Mouse (Mus musculus) heart, adult 18-20 months (tissue): ENCODE results near the gene Prn. TPM values are rescaled to one million over a fixed set of nuclear protein-coding genes. Genes with fewer than 3 reads are reported as not detected.

Experiments
- DNase-seq, 2 experiments: peaks; one replicate each; pipeline ENCODE4 v3.0.0; 2021 to 2022; ENCODE audit warnings: mixed read lengths in 1 of 2
- total RNA-seq, 2 experiments: library from RNA; stranded (reverse); gene quantifications; 2 replicates each; pipeline ENCODE4 v1.2.3; 2021

The Prn gene
- total RNA-seq, 2 experiments from 2014 or later = 0.42 to 0.64 TPM

DNA sequence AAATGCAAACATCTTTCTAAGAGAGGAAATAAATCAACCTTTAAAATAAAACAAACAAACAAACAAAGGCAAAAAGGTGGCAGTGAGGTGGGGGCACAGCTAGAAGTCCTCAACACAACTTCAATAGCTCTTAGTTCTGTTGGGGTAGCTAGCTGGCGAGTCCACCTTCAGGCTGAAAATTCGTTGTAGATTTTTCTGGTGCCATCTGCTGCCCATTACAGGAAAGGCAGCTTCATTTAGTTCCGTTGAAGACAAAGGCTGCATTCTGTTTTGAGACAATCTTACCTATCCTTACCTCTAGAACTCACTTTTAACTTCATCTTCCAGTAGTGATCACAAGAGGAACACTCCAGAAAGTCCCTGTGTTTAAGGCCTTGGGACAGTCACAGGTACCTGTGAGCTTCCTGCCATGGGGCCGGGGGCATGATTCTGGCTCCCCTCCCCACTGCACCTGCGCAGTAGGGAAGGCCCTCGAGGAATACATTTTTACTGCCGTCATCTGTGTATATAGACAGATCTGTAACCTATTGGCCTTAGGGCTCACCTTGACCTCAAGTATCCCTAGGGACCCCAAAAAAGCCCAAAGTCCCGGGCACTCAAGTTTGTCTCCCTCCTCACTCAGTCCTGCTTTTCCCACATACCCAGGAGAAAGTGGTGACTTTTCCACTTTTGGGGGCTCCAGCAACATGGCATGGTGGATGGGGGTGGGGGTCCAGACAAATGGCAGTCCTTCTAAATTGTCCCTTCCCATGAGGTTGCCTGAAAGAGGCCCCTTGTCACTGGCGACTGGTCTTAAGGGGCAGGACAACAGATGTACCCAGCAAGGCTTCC lies 40.2 kb downstream of the Prn start:
- DNase-seq = peak; percentile 32 to 79

GRCm38 (mm10) chr2:131950598-131951095 lies 40.9 kb downstream of the Prn start, which contains the start of gene Prnd:
TSS of gene Prnd (plus strand) at chr2:131950861.
- peak; percentile 6 to 23 for DNase-seq

DNA sequence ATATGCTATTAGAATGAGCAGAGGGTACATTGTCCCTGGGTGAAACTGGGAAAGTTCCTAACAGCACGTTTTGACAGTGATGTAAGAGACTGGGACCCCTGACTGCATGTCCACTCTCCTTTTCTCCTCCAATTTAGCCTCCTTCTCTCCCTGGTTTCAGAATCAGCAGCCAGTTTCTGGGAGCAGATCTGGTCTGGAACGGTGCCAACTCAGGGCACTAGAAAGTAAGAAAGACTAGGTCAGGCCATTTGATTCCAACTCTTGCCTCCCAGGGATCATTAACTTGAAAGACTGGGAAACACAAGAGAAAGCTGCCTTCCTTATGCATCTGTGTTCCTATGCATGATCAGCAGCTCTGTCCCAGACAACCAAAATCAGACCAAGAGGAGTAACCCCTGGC lies 42.7 kb downstream of the Prn start:
- DNase-seq = peak in 1 of 2 experiments; percentile 10

DNA sequence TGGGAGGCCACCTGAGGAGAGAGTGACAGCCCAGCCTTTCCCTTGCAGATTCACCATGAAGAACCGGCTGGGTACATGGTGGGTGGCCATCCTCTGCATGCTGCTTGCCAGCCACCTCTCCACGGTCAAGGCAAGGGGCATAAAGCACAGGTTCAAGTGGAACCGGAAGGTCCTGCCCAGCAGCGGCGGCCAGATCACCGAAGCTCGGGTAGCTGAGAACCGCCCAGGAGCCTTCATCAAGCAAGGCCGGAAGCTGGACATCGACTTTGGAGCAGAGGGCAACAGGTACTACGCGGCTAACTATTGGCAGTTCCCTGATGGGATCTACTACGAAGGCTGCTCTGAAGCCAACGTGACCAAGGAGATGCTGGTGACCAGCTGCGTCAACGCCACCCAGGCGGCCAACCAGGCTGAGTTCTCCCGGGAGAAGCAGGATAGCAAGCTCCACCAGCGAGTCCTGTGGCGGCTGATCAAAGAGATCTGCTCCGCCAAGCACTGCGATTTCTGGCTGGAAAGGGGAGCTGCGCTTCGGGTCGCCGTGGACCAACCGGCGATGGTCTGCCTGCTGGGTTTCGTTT lies 43.3 kb downstream of the Prn start:
- peak; percentile 14 to 20 for DNase-seq

- DNase-seq = peak in 1 of 2 experiments; percentile 4
Observed at GRCm38 (mm10) chr2:131953711-131954110, 44.0 kb downstream of the Prn start.

DNA sequence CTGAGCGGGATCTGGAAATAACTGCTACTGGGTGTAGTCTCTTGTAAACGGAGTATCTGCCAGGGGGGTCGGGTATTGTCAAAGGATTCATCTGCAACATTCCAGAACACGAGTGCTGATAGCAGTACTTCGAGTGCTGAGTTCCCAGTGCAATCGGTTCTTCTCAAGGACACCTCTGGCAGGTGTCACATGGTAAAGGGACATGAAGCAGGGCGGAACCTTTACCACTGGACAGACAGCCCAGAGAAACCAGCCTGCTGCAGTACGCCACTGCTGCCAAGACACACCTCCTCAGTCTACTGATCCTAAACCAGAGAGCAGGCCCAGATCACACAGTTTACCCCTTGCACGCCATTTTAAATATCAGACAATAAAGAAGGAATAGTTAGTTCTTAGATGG lies 45.1 kb downstream of the Prn start:
- peak; percentile 62 to 76 for DNase-seq

- DNase-seq = peak; percentile 54 to 58
Observed at GRCm38 (mm10) chr2:131955264-131955663, 45.5 kb downstream of the Prn start.

GRCm38 (mm10) chr2:131956336-131957256 lies 46.8 kb downstream of the Prn start:
- DNase-seq = peak in 1 of 2 experiments; percentile 1

DNA sequence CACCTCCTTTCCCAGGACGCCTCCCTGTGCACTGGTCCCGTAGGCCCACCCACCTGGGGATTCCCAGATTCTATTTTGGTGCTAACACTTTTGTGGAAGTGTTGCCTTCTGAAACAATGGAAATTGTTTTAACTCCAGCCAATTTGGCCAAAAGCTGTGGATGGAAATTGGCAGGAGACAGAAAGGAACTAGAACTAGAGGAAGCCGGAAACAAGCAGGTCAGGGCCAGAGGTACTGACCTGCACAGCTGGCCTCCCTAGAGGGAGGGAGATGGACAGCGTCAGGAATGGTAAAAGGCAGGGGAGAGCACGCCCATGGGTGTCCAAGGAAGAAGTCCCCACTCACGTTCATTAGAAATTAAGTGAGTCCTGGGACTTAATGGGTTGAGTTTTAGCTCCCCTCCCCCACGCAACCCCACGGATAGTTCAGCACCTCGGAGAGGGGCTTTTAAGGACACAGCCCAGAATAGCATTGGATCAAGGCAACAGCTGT lies 48.0 kb downstream of the Prn start:
- peak in 1 of 2 experiments; percentile 77 for DNase-seq

DNA sequence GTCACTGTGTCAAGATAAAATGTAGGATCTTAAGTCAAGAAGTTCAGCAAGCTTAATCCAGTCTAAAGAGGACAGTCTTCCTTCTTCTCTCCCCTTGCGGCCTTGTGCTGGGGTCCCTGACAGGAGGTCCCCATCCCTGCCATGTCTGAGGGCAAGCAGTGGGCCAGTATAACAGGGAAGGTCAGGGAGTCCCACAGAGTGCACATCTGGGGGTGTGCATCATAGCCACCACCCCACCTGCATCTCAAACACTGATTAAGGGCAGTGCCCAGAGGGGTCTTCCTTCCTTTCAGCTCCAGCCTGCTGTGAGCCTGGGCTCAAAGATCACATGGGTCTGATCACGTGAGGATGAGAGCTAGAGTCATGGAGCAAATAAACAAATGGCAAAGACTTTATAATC lies 51.9 kb downstream of the Prn start:
- no peak for DNase-seq

DNA sequence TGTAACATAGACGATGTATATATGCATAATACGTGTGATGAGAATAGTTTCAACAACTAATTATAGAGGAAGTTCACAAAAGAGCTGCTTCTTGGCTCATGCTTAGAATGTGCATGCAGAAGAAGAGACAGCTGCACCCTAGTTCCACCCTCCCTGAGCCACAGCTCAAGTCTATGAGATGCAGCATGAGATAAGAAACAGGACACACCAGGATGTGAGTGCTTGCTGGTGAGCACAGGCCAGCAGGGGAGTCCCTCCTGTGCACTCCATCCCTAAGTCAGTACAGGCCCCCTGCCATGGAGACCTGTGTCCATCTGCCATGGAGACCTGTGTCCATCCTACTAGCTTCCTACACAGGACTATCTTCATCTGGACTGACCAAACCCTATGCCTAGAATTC lies 60.8 kb downstream of the Prn start:
- no peak for DNase-seq

DNA sequence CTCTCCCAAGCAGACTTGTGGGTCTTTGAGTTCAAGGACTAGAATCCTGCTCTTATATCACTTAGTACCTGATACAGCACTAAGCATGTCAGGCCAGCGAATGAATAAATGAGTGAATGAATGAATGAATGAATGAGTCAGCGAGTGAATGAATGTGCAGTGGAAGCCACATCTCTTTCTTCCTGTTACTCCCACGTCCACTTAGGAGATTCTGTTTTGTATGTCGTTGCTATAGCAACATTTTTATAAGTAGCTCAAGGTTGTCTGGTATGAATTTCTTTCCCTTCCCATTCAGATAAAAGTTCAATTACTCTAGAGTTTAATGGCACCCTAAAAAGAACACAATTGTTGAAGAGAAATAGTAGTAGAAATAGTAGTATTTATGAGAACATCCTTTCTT lies 61.3 kb downstream of the Prn start:
- no peak for DNase-seq

DNA sequence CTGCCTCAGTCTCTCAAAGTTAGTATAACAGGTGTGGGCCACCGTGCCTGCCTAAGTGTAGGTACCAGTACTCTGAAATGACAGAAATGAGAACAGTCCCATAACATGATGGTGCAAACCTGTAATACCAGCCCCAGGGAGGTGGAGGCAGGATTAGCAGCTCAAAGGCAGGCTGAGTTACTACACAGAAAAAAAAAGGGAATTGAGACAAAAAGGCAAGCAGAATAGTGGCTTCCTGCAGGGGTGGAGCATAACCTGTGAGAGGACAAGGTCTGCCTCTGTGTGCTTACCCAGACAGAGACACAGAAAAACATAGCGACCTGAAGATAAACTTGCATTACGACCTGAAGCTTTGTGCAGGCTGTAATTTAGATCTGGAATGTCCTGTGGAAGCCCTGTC lies 66.9 kb downstream of the Prn start:
- no peak for DNase-seq

GRCm38 (mm10) chr2:131980866-131981265 lies 71.1 kb downstream of the Prn start:
- peak; percentile 15 to 64 for DNase-seq

- DNase-seq = peak; percentile 72 to 77
Observed at GRCm38 (mm10) chr2:131982546-131983196, 72.9 kb downstream of the Prn start.

DNA sequence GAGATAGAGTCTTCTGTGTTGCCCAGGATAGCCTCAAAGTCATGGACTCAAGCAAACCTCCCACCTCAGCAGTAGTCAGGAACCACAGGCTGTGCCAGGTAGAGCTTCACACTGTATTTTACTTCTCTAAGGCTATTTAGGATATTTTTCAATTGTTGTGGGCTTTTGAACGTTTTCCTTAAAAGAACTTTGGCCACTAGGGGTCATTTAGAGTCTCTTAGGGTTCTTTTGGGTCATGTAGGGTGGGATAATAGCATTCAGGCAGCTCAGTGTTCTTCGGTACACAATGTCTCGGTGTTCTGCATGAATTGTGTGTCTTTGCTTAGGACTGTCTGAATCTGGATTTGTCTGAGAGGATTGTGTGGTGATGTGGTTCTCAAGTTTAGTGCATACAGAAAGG lies 78.2 kb downstream of the Prn start:
- peak in 1 of 2 experiments; percentile 19 for DNase-seq

- peak in 1 of 2 experiments; percentile 5 for DNase-seq
Observed at GRCm38 (mm10) chr2:131988550-131988949, 78.8 kb downstream of the Prn start.

DNA sequence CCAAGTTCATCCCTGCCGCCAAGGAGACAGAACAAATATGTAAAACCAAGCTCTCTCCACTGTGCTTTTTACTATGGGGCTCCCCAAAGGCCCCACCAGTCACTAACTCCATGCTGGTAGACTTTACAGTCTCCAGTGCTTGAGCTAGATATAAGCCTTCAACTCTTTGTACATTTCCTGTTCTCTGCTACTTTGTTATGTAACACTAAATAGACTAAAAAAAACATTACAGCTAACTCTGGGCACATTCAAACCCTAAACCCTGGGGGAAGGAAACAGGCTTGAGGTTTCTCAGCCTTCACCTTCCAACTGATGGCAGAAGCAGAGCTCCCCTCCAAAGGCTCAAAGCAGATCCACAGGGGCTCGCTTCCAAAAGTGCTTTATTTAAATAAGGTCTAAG lies 82.7 kb downstream of the Prn start:
- no peak for DNase-seq

DNA sequence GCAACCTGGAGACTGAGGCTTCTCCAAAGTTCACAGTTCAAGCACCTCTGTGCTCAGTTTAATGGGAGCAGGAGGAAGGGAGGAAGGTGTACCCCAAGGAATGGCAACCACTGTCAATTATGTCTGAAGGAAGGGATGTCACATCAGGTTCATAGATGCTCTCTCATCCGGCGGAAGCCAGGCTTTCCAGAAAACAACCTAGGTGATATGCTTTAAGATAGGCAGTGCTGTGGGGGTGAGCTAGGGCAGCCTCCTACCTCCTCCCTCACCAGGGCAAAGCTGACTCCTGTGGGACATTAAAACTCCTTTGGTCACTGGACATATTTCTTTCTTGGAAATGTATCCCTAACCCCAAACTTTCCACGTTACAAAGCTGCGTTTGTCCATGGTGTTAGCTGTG lies 83.4 kb downstream of the Prn start:
- DNase-seq = no peak

DNA sequence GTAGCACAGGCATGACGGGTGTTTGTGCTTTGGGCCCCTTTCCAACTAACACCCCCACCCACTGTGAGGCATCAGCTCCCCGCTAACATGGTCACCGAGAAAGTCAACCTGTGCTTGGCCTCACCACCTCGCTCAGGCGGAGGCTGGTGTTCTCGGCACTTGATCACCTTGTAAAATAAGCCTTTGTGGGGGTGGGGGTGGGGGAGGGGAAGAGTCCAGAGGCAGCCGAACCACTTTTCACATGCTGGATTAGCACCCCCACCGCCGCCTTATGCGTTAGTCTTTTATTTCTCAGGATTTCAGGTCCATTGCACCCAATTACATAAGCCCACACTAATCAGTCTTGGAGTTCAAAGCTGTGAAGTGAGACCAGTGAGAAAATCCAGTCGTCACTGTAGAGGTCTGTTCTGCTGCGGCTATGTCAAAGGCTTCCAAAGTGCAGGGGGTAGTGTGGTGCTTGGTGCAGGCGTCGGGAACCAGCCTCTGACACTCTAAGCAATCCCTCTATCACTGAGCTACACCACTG lies 83.9 kb downstream of the Prn start:
- DNase-seq = no peak

- DNase-seq = no peak
Observed at GRCm38 (mm10) chr2:131994971-131995370, 85.2 kb downstream of the Prn start.
